Mouse (Mus musculus): Measurements from ENCODE around the gene Hcn1.

GRCm38 (mm10) chr13:118023381-118023780 lies 421.3 kb downstream of the Hcn1 start:
- TF ChIP-seq POLR2A (IDR thresholded peaks at IDR 0.05; ENCODE audit: low read depth, low read length) (no peak), CTCF (IDR thresholded peaks at IDR 0.05; ENCODE audit: extremely low read depth, insufficient read depth, insufficient read length, insufficient replicate concordance) (no peak)
